Mouse (Mus musculus) thymus, adult 18-20 months (tissue): Measurements from ENCODE around the gene Pwp2.

ENCODE experiments used
- DNase-seq, 2 experiments: peaks; one replicate each; pipeline ENCODE4 v3.0.0; 2022; ENCODE audit warnings: mixed read lengths in 2 of 2

The Pwp2 gene

GRCm38 (mm10) chr10:78170445-78170844, 14.5 kb downstream of the Pwp2 start:
- DNase-seq, result no peak

GRCm38 (mm10) chr10:78169281-78170042, 15.5 kb downstream of the Pwp2 start, which contains the start of gene D10Jhu81e:
Gene D10Jhu81e, minus strand, starts transcription at chr10:78169782.
- DNase-seq, result peak; percentile 99 to 100

GRCm38 (mm10) chr10:78168792-78169191, 16.2 kb downstream of the Pwp2 start:
- no peak for DNase-seq

GRCm38 (mm10) chr10:78167775-78168174, 17.2 kb downstream of the Pwp2 start:
- no peak for DNase-seq

GRCm38 (mm10) chr10:78167333-78167732, 17.6 kb downstream of the Pwp2 start:
- DNase-seq, result no peak

- DNase-seq, result no peak
Observed at GRCm38 (mm10) chr10:78165256-78166005, 19.5 kb downstream of the Pwp2 start.

GRCm38 (mm10) chr10:78164786-78165185, 20.2 kb downstream of the Pwp2 start:
- DNase-seq, result no peak

- peak in 1 of 2 experiments; percentile 39 for DNase-seq
Observed at GRCm38 (mm10) chr10:78163923-78164322, 21.0 kb downstream of the Pwp2 start.

GRCm38 (mm10) chr10:78163241-78163640, 21.7 kb downstream of the Pwp2 start:
- no peak for DNase-seq

GRCm38 (mm10) chr10:78162646-78163045, 22.3 kb downstream of the Pwp2 start:
- no peak for DNase-seq

GRCm38 (mm10) chr10:78161096-78161495, 23.9 kb downstream of the Pwp2 start:
- DNase-seq, result peak in 1 of 2 experiments; percentile 25

- peak; percentile 48 to 69 for DNase-seq
Observed at GRCm38 (mm10) chr10:78160369-78161095, 24.4 kb downstream of the Pwp2 start.

GRCm38 (mm10) chr10:78159906-78160305, 25.0 kb downstream of the Pwp2 start:
- DNase-seq, result peak; percentile 58 to 72

- peak; percentile 53 to 64 for DNase-seq
Observed at GRCm38 (mm10) chr10:78159252-78159878, 25.6 kb downstream of the Pwp2 start.

- DNase-seq, result no peak
Observed at GRCm38 (mm10) chr10:78158041-78158440, 26.9 kb downstream of the Pwp2 start.

GRCm38 (mm10) chr10:78156926-78157325, 28.0 kb downstream of the Pwp2 start:
- no peak for DNase-seq

- no peak for DNase-seq
Observed at GRCm38 (mm10) chr10:78148834-78149766, 35.8 kb downstream of the Pwp2 start.

GRCm38 (mm10) chr10:78147908-78148441, 37.0 kb downstream of the Pwp2 start:
- DNase-seq, result no peak

- DNase-seq, result no peak
Observed at GRCm38 (mm10) chr10:78143727-78144505, 41.0 kb downstream of the Pwp2 start.

- no peak for DNase-seq
Observed at GRCm38 (mm10) chr10:78140843-78141242, 44.1 kb downstream of the Pwp2 start.

GRCm38 (mm10) chr10:78140251-78140600, 44.7 kb downstream of the Pwp2 start:
- DNase-seq, result no peak
